Mouse (Mus musculus) liver, embryonic 13.5 days (tissue): ENCODE results near the gene Rsph3a. TPM values are rescaled to one million over a fixed set of nuclear protein-coding genes. Genes with fewer than 3 reads are reported as not detected.
A peak's percentile ranks its signal among the peaks of the same experiment; 100 is the strongest.
"Not testable (repeated sequence)": the region's sequence is repeated elsewhere in the genome, so short reads cannot be mapped to it uniquely, and the experiment has no call there.

ENCODE experiments used
- ATAC-seq: fragments of 200-750 bp; cut with Nextera tagmentation; 2 replicates; pipeline ENCODE4 v1.8.0; 2017; ENCODE audit warnings: low read depth, mild to moderate bottlenecking, moderate number of reproducible peaks, moderate library complexity
- DNase-seq: peaks from one replicate; pipeline ENCODE4 v3.0.0; 2022
- H3K27ac ChIP-seq: fragments of 300-500 bp; sonication (generic); 2 replicates; pipeline ENCODE4 v1.5.1; 2015; ENCODE audit warnings: moderate library complexity, mild to moderate bottlenecking, inconsistent platforms
- H3K27me3 ChIP-seq: fragments of 300-500 bp; sonication (generic); 2 replicates; pipeline ENCODE4 v1.6.1; 2015; ENCODE audit warnings: mild to moderate bottlenecking, inconsistent platforms
- H3K36me3 ChIP-seq: fragments of 300-500 bp; sonication (generic); 2 replicates; pipeline ENCODE4 v1.6.1; 2015; ENCODE audit warnings: mild to moderate bottlenecking, inconsistent platforms
- H3K4me1 ChIP-seq: fragments of 300-500 bp; sonication (generic); replicated peaks from 2 replicates; pipeline ENCODE4 v1.6.1; 2015; ENCODE audit warnings: inconsistent platforms
- H3K4me2 ChIP-seq: fragments of 300-500 bp; sonication (generic); 2 replicates; pipeline ENCODE4 v1.6.1; 2015; ENCODE audit warnings: inconsistent platforms, mild to moderate bottlenecking, moderate library complexity
- H3K4me3 ChIP-seq: fragments of 300-500 bp; sonication (generic); replicated peaks from 2 replicates; pipeline ENCODE4 v1.5.1; 2015; ENCODE audit warnings: mild to moderate bottlenecking, inconsistent platforms
- H3K9ac ChIP-seq: fragments of 300-500 bp; sonication (generic); 2 replicates; pipeline ENCODE4 v1.6.1; 2015; ENCODE audit warnings: mild to moderate bottlenecking, inconsistent platforms
- H3K9me3 ChIP-seq: fragments of 300-500 bp; sonication (generic); replicated peaks from 2 replicates; pipeline ENCODE4 v1.6.1; 2016; ENCODE audit warnings: inconsistent platforms
- WGBS: fragments of 180-500 bp; shearing (Covaris S2); methylation state at CpG from one replicate; pipeline ENCODE4 v1.1.7; 2015; ENCODE audit not compliant: insufficient replicate concordance; 5-methylcytosine and 5-hydroxymethylcytosine counted together
- polyA plus RNA-seq: library from polyadenylated mRNA; unstranded; fragments of >200 nt; fragmentation: Nextera tagmentation; extraction: Ambion mirVana; gene quantifications from 2 replicates; pipeline ENCODE4 v1.2.1, GENCODE M21; 2015

Rsph3a gene
- polyA plus RNA-seq, 1 experiment from 2014 or later, result 20.6 TPM

- no peaks in the 10 kb centered on the region for H3K27me3 ChIP-seq
- no peaks in the 10 kb centered on the region for H3K36me3 ChIP-seq
- no peak overlapping the region for H3K9ac ChIP-seq
- H3K4me3 ChIP-seq, result no peak overlapping the region
- H3K4me2 ChIP-seq, result no peak overlapping the region
- 0 out of 2 replicates have a peak, but pooled peaks cover 4% of the 10 kb centered on the region for H3K4me1 ChIP-seq
- DNase-seq (no peak), ATAC-seq (no peak)
- no peaks in the 10 kb centered on the region for H3K9me3 ChIP-seq
- WGBS, result 63% methylated on average over 13 of the region's 13 CpGs
- no peak overlapping the region for H3K27ac ChIP-seq
Measured at GRCm38 (mm10) chr17:7931096-7931990, 14.1 kb upstream of the Rsph3a start.

GRCm38 (mm10) chr17:7932121-7932520 is 13.3 kb upstream of the Rsph3a start:
- not testable (repeated sequence) for H3K4me2 ChIP-seq, H3K9me3 ChIP-seq, H3K4me3 ChIP-seq, H3K36me3 ChIP-seq, ATAC-seq, H3K27ac ChIP-seq, H3K27me3 ChIP-seq, DNase-seq, H3K9ac ChIP-seq, H3K4me1 ChIP-seq
- 81% methylated on average over 7 of the region's 8 CpGs for WGBS

DNA sequence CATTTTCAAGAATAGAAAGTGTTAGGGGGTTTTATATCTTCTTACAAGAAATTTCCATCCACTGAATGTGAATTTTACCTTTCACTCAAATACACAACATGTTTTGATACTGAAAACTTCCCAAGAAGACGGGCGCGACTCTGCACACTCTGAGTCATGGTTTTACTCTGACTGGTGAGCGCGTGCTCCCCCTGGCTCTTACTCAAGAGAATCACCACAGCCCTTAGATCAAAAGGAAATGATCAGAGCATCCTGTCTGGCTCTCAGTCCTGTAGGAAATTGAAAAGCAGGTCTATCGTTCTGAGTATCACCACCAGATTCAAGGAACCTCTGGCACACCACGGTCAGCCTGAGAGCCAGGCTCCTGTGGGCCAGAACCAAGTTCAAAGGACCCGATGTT is 5.8 kb upstream of the Rsph3a start:
- Histone ChIP-seq H3K9me3 (no peaks in the 10 kb centered on the region), H3K27me3 (no peaks in the 10 kb centered on the region), H3K9ac (no peak overlapping the region), H3K36me3 (no peaks in the 10 kb centered on the region), H3K4me1 (peaks cover under 1% of the 10 kb centered on the region), H3K4me3 (no peak overlapping the region), H3K4me2 (no peak overlapping the region), H3K27ac (no peak overlapping the region)
- ATAC-seq (no peak), DNase-seq (no peak)
- WGBS, result 35% methylated on average over 8 of the region's 8 CpGs

- H3K27ac ChIP-seq, H3K9me3 ChIP-seq, H3K27me3 ChIP-seq, H3K36me3 ChIP-seq, DNase-seq, H3K4me1 ChIP-seq: not testable (repeated sequence)
- H3K9ac ChIP-seq, result peak overlapping the region; percentile 74
- ATAC-seq, result peak; percentile 16
- peak overlapping the region; percentile 71 for H3K4me2 ChIP-seq
- H3K4me3 ChIP-seq, result peak overlapping the region; percentile 68
- 0% methylated on average over 17 of the region's 27 CpGs for WGBS
Measured at GRCm38 (mm10) chr17:7946053-7946627, 726 bp downstream of the Rsph3a start.

DNA sequence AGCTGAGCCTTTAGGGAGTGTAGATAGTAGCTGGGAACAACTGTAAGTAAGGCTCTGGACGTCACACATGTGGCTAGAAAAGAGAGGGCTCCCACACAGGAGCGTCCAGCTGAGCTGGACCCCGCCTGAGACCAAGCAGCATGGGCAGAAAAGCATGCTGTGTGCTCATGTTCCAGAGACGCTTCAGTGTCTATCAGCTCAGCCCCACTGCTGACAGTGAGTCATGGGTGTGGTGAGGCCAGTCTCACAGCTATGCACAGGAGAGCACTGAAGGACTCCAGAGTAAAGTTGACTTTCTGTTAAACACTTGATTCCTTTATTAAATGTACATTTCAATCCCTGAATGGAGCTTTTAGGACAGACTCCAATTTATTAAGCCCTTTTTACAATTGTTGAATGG is 5.9 kb downstream of the Rsph3a start:
- H3K9ac ChIP-seq, H3K4me3 ChIP-seq, H3K27me3 ChIP-seq, H3K36me3 ChIP-seq, H3K9me3 ChIP-seq, H3K4me2 ChIP-seq, H3K4me1 ChIP-seq, DNase-seq, H3K27ac ChIP-seq, ATAC-seq: not testable (repeated sequence)
- WGBS, result no CpG with 5 or more reads among the region's 4 CpGs

- not testable (repeated sequence) for ATAC-seq, H3K27me3 ChIP-seq, H3K4me3 ChIP-seq, H3K36me3 ChIP-seq, H3K9me3 ChIP-seq, H3K27ac ChIP-seq, H3K4me1 ChIP-seq, H3K4me2 ChIP-seq, H3K9ac ChIP-seq, DNase-seq
- 85% methylated on average over 9 of the region's 9 CpGs for WGBS
Measured at GRCm38 (mm10) chr17:7957242-7957641, 11.8 kb downstream of the Rsph3a start.

- H3K4me2 ChIP-seq, H3K27ac ChIP-seq, DNase-seq, H3K9ac ChIP-seq, H3K9me3 ChIP-seq, H3K27me3 ChIP-seq, H3K36me3 ChIP-seq, H3K4me3 ChIP-seq, H3K4me1 ChIP-seq: not testable (repeated sequence)
- peak; percentile 90 for ATAC-seq
- WGBS, result 17% methylated on average over 4 of the region's 4 CpGs
Measured at GRCm38 (mm10) chr17:7963333-7963732, 17.9 kb downstream of the Rsph3a start.

DNA sequence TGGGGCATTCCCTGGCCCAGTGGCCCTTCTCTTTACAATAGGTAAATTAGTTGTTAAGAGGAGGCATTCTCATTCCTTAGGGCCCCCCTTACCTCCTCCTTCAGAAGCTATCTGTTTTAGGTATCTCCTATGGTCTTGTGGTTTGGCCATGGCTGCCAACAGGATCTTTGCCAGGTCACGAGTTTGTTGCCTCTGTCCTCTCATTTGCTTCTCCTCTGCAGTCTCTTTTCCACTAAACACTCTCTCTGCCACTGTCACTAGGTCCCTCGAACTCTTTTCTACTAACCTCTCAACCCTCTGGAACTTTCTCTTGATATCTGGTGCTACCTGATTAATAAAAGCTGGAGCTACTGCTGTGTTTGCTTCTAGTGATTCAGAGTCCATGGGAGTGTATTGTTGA is 19.0 kb downstream of the Rsph3a start:
- H3K9me3 ChIP-seq, H3K4me3 ChIP-seq, H3K4me1 ChIP-seq, H3K4me2 ChIP-seq, H3K36me3 ChIP-seq, H3K27ac ChIP-seq, DNase-seq, H3K9ac ChIP-seq, H3K27me3 ChIP-seq, ATAC-seq: not testable (repeated sequence)
- WGBS, result 41% methylated on average over 2 of the region's 2 CpGs

DNA sequence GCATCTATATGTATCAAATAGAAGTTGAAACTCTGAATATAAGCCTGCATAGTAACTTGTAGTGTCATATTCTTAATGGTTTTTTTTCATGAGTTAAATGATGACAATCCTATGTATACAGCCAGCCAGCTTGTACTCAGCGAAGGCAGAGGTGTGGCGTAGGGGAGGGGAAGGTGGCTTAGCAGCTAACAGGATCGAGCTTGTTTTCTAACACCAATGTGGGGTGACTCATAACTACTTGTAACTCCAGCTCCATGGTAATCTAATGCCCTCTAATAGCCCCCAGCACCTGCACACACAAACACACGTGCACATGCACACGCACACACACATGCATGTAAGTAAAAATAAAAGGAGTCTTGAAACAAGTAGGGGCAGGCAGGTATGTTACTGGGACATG is 23.1 kb downstream of the Rsph3a start:
- ATAC-seq, H3K27ac ChIP-seq, H3K9me3 ChIP-seq, H3K27me3 ChIP-seq, H3K9ac ChIP-seq, H3K4me3 ChIP-seq, H3K36me3 ChIP-seq, DNase-seq, H3K4me2 ChIP-seq, H3K4me1 ChIP-seq: not testable (repeated sequence)
- WGBS, result 85% methylated on average over 5 of the region's 5 CpGs

GRCm38 (mm10) chr17:7969782-7970181 is 24.4 kb downstream of the Rsph3a start:
- ATAC-seq, H3K4me1 ChIP-seq: not testable (repeated sequence)
- WGBS, result 30% methylated on average over 1 of the region's 6 CpGs

DNA sequence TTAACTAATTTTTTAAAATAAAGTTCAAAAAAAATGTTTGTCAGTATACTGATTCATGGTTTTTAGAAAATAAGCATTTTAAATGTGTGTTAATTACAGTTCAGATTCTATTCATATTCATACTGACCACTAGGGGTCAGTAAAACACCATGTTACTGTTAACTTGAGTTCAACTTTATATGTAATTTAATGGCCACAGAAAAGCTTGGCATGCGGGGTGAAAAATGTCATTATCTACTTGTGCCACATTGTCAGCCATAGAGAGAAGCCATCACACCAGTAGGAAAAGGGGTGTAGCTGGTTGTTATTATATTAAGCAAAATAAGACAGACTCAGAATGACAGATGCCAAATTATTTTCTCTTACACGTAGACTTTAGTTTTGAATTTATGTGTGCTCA is 38.1 kb downstream of the Rsph3a start:
- not testable (repeated sequence) for H3K27me3 ChIP-seq, H3K27ac ChIP-seq, H3K36me3 ChIP-seq, DNase-seq, H3K4me2 ChIP-seq, H3K4me1 ChIP-seq, ATAC-seq, H3K9ac ChIP-seq, H3K4me3 ChIP-seq, H3K9me3 ChIP-seq
- 78% methylated on average over 1 of the region's 2 CpGs for WGBS

More at GRCm38 (mm10) chr17:7969782-7970181, 24.4 kb downstream of the Rsph3a start:
- H3K36me3 ChIP-seq, H3K9ac ChIP-seq, H3K4me2 ChIP-seq, H3K27ac ChIP-seq, DNase-seq, H3K4me3 ChIP-seq, H3K27me3 ChIP-seq, H3K9me3 ChIP-seq: not testable (repeated sequence)

DNA sequence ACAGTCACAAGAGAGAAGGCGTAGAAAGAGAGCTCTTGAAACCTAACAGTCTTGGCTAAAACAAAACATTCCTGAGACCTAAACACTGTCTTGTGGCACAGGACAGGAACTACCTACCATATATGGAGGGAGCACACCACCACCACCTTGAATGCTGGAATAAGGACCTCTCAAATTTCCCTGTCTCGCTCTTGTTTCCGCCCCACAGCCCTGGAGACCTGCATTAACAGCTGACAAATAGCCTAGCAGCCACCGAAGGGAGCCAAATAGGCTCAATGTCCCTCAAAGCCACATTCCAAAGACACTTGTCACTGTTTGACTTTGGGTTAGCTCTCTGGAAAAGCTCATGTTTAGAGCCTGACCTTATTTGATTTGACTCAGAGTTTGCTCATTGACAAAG is 40.2 kb downstream of the Rsph3a start:
- not testable (repeated sequence) for H3K4me3 ChIP-seq, H3K4me1 ChIP-seq, H3K36me3 ChIP-seq, H3K27ac ChIP-seq, H3K4me2 ChIP-seq, DNase-seq, H3K9ac ChIP-seq, H3K27me3 ChIP-seq, ATAC-seq, H3K9me3 ChIP-seq
- WGBS, result 67% methylated on average over 4 of the region's 4 CpGs
